Mouse (Mus musculus) embryonic facial prominence, embryonic 10.5 days (tissue): Measurements from ENCODE around the gene Ggt7. TPM values are rescaled to one million over a fixed set of nuclear protein-coding genes. Genes with fewer than 3 reads are reported as not detected.

Source experiments
- polyA plus RNA-seq: library from polyadenylated mRNA; unstranded; fragments of >200 nt; fragmentation: Nextera tagmentation; extraction: Ambion mirVana; gene quantifications from 2 replicates; pipeline ENCODE4 v1.2.1, GENCODE M21; 2016

Gene Ggt7
- polyA plus RNA-seq, 1 experiment from 2014 or later = 7.3 TPM

Other genes starting within 250 kb of the Ggt7 start
- 106 and 122 TPM in 2 replicates for gene Map1lc3a, start 241.9 kb downstream of the Ggt7 start, polyA plus RNA-seq
- gene Pigu, start 160.8 kb downstream of the Ggt7 start, polyA plus RNA-seq = 51.5 and 56.7 TPM in 2 replicates
- 36.9 and 37.9 TPM in 2 replicates for gene Trp53inp2, start 137.2 kb downstream of the Ggt7 start, polyA plus RNA-seq
- 20.1 and 25.7 TPM in 2 replicates for gene Ncoa6, start 44.3 kb downstream of the Ggt7 start, polyA plus RNA-seq
- gene Acss2, start 289 bp downstream of the Ggt7 start, polyA plus RNA-seq = 8.4 and 9.1 TPM in 2 replicates
- gene Gss, start 74.6 kb upstream of the Ggt7 start, polyA plus RNA-seq = 20.2 and 22.9 TPM in 2 replicates
- gene Myh7b, start 93.0 kb upstream of the Ggt7 start, polyA plus RNA-seq = 0.75 and 0.77 TPM in 2 replicates
- 126 and 127 TPM in 2 replicates for gene Trpc4ap, start 174.1 kb upstream of the Ggt7 start, polyA plus RNA-seq
- 27.0 and 28.6 TPM in 2 replicates for gene Edem2, start 211.2 kb upstream of the Ggt7 start, polyA plus RNA-seq
- not detected in 2 replicates for gene Gm17581, start 217.6 kb upstream of the Ggt7 start, polyA plus RNA-seq
- 1.0 and 1.8 TPM in 2 replicates for gene Procr, start 232.9 kb upstream of the Ggt7 start, polyA plus RNA-seq